Mouse (Mus musculus) brown adipose tissue, adult 24 weeks (tissue): Measurements from ENCODE around the gene Tbpl1. TPM values are rescaled to one million over a fixed set of nuclear protein-coding genes. Genes with fewer than 3 reads are reported as not detected.

Source experiments
- H3K27ac ChIP-seq: fragments of 200-500 bp; replicated peaks from 2 replicates; pipeline ENCODE4 v1.5.1; 2012; ENCODE audit warnings: low read depth, mild to moderate bottlenecking, low read length
- H3K4me1 ChIP-seq: fragments of 200-500 bp; 2 replicates; pipeline ENCODE4 v1.6.1; 2012; ENCODE audit warnings: low read length, mixed read lengths; ENCODE audit not compliant: control insufficient read depth, insufficient read depth, insufficient read length
- H3K4me3 ChIP-seq: fragments of 200-500 bp; 2 replicates; pipeline ENCODE4 v1.5.1; 2012; ENCODE audit warnings: low read depth, mild to moderate bottlenecking, low read length, moderate library complexity; ENCODE audit not compliant: insufficient read depth
- polyA plus RNA-seq: library from polyadenylated mRNA; stranded (reverse); fragments of >200 nt; gene quantifications from 2 replicates; pipeline ENCODE4 v1.2.4, GENCODE M21; 2012; ENCODE audit not compliant: missing spikeins, insufficient read depth, insufficient read length

Gene Tbpl1
- polyA plus RNA-seq, 1 experiment: 17.6 TPM

DNA sequence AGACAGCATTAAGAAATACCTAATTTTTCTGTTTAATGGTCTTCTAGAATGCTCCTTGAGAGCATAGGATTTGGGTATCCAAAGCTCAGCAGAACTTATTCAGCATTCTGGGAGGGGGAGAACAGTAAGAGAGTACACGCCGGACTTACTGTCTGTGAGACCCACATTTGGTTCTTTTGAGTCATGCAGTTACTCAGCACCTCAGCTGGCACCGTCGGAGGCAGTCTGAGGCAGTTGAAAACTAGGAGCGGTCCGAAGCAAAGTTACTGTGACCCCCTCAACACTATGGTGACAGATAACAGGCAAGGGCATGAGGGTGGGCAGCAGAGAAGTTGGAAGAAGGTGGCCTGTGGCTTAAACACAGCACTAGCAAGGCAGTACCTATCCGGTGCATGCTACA lies 34.9 kb downstream of the Tbpl1 start:
- peaks cover 14% of the 10 kb centered on the region; the same call in 1 of the 2 replicates for H3K4me1 ChIP-seq
- no peak overlapping the region for H3K27ac ChIP-seq
- H3K4me3 ChIP-seq: no peak overlapping the region

- Histone ChIP-seq H3K27ac (no peak overlapping the region), H3K4me3 (no peak overlapping the region), H3K4me1 (peaks cover 12% of the 10 kb centered on the region; the same call in 1 of the 2 replicates)
These were observed 35.5 kb downstream of the Tbpl1 start for GRCm38 (mm10) chr10:22696236-22696635.

DNA sequence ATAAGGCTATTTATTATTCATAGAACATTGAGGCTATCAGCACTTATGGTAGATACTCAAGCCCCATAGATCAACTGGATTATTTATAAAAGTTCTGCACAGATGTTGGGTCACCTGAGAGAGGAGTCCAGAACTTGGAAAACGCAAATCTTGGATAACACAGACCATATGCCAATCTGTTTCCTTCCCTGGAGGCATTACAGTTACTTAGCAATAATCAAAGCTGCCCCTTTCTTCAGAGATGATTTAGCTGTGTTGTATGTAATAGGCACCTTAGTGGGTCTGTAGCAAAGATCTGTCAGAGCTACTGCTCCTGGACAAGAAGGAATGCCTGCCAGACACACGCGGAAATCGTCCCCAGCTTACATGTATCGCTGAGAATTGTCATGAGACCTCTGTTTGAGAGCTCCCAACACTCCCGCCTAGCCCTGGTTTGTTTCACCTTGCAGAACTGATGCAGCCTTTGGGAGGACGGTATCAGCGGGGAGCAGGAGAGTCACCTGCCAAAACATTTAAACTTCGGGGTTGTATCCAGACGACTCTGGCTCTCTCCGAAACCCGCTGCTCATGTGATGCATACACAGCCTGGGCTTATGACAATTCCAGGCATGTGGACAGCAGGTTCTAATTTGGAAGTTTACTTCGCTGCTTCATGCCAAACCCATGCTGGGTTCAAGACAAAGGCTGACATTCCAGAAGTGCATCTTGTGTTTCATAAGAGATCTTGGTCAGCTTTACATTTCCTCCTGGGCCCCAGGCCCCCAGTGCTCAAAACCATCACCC lies 55.7 kb downstream of the Tbpl1 start:
- Histone ChIP-seq H3K4me1 (no peaks in the 10 kb centered on the region), H3K27ac (no peak overlapping the region)

DNA sequence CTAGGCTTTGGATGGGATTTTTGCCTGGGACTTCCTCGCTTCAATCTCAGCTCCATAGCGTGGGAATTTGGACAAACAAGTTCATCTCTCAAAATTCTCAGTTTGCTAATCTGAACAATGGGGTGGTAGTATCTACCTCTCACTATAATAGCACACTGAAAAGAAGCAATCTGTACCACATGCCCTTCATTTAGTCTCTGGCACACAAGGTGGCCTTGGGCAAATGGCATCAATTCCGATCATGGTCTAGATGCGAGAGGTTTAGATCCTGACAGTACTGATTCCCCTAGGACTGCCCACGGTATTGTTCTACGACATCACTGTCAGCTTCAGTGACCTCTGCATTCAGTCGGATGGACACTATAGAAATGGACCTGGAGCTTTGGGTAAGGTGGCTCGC lies 57.6 kb downstream of the Tbpl1 start:
- H3K4me1 ChIP-seq: no peaks in the 10 kb centered on the region

More for the DNA sequence above, 55.7 kb downstream of the Tbpl1 start:
- no peak overlapping the region for H3K4me3 ChIP-seq

DNA sequence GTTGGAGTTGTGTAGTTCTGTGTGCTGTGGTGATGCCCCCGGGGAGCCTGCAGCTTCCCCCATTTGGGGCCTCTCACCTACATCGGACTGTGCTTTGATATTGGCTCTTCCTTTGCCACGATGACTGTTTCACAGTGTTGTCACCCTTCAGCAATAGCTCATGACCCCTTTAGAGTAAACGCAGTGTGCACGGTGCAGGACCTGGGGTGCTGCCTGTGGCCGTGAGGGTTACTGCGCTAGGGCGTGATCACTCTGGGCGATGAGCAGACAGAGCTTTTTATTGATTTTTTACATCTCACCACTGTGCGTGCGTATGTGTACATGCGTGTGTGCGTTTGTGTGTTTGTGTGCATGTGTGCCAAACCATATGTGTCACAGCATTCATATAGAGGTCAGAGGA lies 63.2 kb downstream of the Tbpl1 start:
- H3K4me3 ChIP-seq: no peak overlapping the region
- H3K4me1 ChIP-seq: no peaks in the 10 kb centered on the region
- no peak overlapping the region for H3K27ac ChIP-seq

More for the DNA sequence above, 57.6 kb downstream of the Tbpl1 start:
- Histone ChIP-seq H3K27ac (no peak overlapping the region), H3K4me3 (no peak overlapping the region)

DNA sequence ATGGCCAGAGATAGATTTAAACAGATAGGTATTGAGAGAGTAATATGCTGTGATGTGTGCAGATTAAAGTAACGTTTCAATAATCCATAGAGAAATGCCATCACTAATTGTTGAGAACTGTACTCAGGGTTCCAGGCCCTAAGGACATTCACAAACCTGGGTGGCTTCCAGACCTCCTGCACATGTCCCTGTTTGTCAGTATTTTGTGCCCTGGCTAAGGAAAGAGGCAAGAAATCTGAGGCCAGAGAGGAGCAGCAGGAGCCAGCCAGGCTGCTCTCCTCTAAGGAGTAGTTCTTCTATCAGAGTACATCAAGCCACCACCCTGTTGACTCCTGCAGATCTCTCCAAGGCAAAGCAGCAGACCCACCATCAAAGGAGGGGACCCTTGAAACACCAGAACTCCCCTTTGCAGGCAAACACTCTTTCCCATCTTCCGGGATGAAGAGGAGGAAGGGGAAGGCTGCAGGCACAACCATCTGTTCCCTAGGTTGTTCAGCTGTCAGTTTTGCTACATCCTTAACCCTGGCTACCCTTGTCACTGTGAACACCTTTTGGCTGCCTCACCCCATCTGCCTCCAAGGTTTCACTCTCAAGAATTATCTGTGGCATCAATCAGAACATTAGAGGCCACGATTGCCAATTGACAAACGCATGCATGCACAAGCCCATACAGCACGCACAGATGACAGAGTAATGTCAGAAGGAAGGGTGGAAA lies 71.3 kb downstream of the Tbpl1 start:
- no peaks in the 10 kb centered on the region for H3K4me1 ChIP-seq
- no peak overlapping the region for H3K27ac ChIP-seq
- H3K4me3 ChIP-seq: no peak overlapping the region

GRCm38 (mm10) chr10:22659386-22659725 lies 72.4 kb downstream of the Tbpl1 start:
- no peak overlapping the region for H3K4me3 ChIP-seq
- no peaks in the 10 kb centered on the region for H3K4me1 ChIP-seq

GRCm38 (mm10) chr10:22658534-22659385 lies 73.0 kb downstream of the Tbpl1 start:
- Histone ChIP-seq H3K4me3 (no peak overlapping the region), H3K27ac (no peak overlapping the region), H3K4me1 (no peaks in the 10 kb centered on the region)

More at GRCm38 (mm10) chr10:22659386-22659725, 72.4 kb downstream of the Tbpl1 start:
- H3K27ac ChIP-seq: no peak overlapping the region

Other genes with a start within 250 kb of the Tbpl1 start
- gene Slc2a12, start 86.9 kb downstream of the Tbpl1 start, polyA plus RNA-seq: 2.8 and 2.9 TPM in 2 replicates
- not detected in 2 replicates for gene Tcf21, start 88.2 kb upstream of the Tbpl1 start, polyA plus RNA-seq